Comparison of ENCODE assay signal across 20 mouse cellular contexts in genomic region chr1:130737916-130738315, GRCm38 (mm10). TPM values are rescaled to one million over a fixed set of nuclear protein-coding genes. Genes with fewer than 3 reads are reported as not detected.
"Had no signal": no experiment of that assay in that cellular context is flagged by ENCODE, and none has a peak within 500 bp of the region (broad histone marks: within the 10 kb centered on the region; RNA-seq: fewer than 3 reads in every experiment).

No protein-coding gene starts in this region.

- DNase-seq: kidney, adult 11 months; kidney, adult 9 months; kidney, postnatal 36 days; layer of hippocampus, adult 9-11 months; layer of hippocampus, postnatal 36 days; lung, embryonic 14.5 days; lung, postnatal 10 days; lung, postnatal 4 days; right cerebral cortex, postnatal 14 days; thymus, adult 18-20 months; thymus, postnatal 25 days had no signal

- H3K36me3 ChIP-seq: limb, embryonic 15.5 days; midbrain, embryonic 10.5 days had no signal

- H3K9me3 ChIP-seq: limb, embryonic 15.5 days; midbrain, embryonic 10.5 days had no signal

- ATAC-seq: midbrain, embryonic 16.5 days had no signal

- H3K9ac ChIP-seq: limb, embryonic 15.5 days; lung, embryonic 14.5 days had no signal

- H3K27ac ChIP-seq: kidney, postnatal 0 days; limb, embryonic 15.5 days; midbrain, embryonic 10.5 days had no signal

- H3K4me3 ChIP-seq: limb, embryonic 15.5 days; midbrain, embryonic 10.5 days had no signal

- H3K4me2 ChIP-seq: limb, embryonic 15.5 days; lung, embryonic 14.5 days had no signal

- H3K27me3 ChIP-seq: limb, embryonic 15.5 days had no signal

RNA-seq across cellular contexts. Expression of gene Gm29427, which starts 22.3 kb away (rescaled TPM):
- total RNA-seq: layer of hippocampus, adult 18-20 months; layer of hippocampus, postnatal 36 days; left cerebral cortex, postnatal 25 days; megakaryocyte, adult 5-6 weeks had no signal
- polyA plus RNA-seq: kidney, postnatal 0 days; limb, embryonic 11.5 days; limb, embryonic 15.5 days; lung, embryonic 14.5 days; midbrain, embryonic 10.5 days; midbrain, embryonic 16.5 days; neural tube, embryonic 14.5 days had no signal
